Mouse (Mus musculus): ENCODE results near the gene Hcn3. TPM values are rescaled to one million over a fixed set of nuclear protein-coding genes. Genes with fewer than 3 reads are reported as not detected.
A peak's percentile ranks its signal among the peaks of the same experiment; 100 is the strongest.

Hcn3 gene
- total and polyA plus RNA-seq, 2 experiments from 2014 or later, result 0.15 to 1.1 TPM

- Histone ChIP-seq H3K36me3 (replicated peaks; ENCODE audit: control insufficient read depth, insufficient read depth, low read length) (no peaks in the 10 kb centered on the region), H3K4me1 (ENCODE audit: control insufficient read depth, insufficient read depth) (peaks cover 9% of the 10 kb centered on the region), H3K9ac (replicated peaks; ENCODE audit: low read depth, low read length) (no peak overlapping the region), H3K4me3 (ENCODE audit: low read depth, low read length) (no peak overlapping the region), H3K27me3 (ENCODE audit: control insufficient read depth, insufficient read depth, low read length) (no peaks in the 10 kb centered on the region), H3K9me3 (replicated peaks; ENCODE audit: control insufficient read depth, low read length) (no peaks in the 10 kb centered on the region), H3K27ac (ENCODE audit: low read depth) (no peak overlapping the region), H3K4me2 (ENCODE audit: low read depth, low read length) (no peak overlapping the region)
- TF ChIP-seq CTCF (IDR thresholded peaks at IDR 0.05; ENCODE audit: low read depth) (no peak), EP300 (IDR thresholded peaks at IDR 0.05; ENCODE audit: low read depth) (no peak)
- ATAC-seq (ENCODE audit: insufficient read depth, low read depth) (peak; percentile 63), DNase-seq (ENCODE audit: low spot score) (no peak)
- 57% methylated on average over 2 of the region's 2 CpGs for WGBS
Observed at GRCm38 (mm10) chr3:89123313-89123712, 36.7 kb downstream of the Hcn3 start.

GRCm38 (mm10) chr3:89115522-89115921 is 44.5 kb downstream of the Hcn3 start:
- Histone ChIP-seq H3K27me3 (ENCODE audit: control insufficient read depth, insufficient read depth, low read length) (no peaks in the 10 kb centered on the region), H3K9ac (replicated peaks; ENCODE audit: low read depth, low read length) (no peak overlapping the region), H3K4me2 (ENCODE audit: low read depth, low read length) (no peak overlapping the region), H3K4me3 (ENCODE audit: low read depth, low read length) (no peak overlapping the region), H3K4me1 (ENCODE audit: control insufficient read depth, insufficient read depth) (no peaks in the 10 kb centered on the region), H3K36me3 (replicated peaks; ENCODE audit: control insufficient read depth, insufficient read depth, low read length) (no peaks in the 10 kb centered on the region), H3K9me3 (replicated peaks; ENCODE audit: control insufficient read depth, low read length) (no peaks in the 10 kb centered on the region), H3K27ac (ENCODE audit: low read depth) (no peak overlapping the region)
- no peak for TF ChIP-seq EP300 (IDR thresholded peaks at IDR 0.05; ENCODE audit: low read depth)
- peak; percentile 51 for TF ChIP-seq CTCF (IDR thresholded peaks at IDR 0.05; ENCODE audit: low read depth)
- 6% methylated on average over 2 of the region's 2 CpGs for WGBS
- ATAC-seq (ENCODE audit: insufficient read depth, low read depth) (no peak), DNase-seq (ENCODE audit: low spot score) (no peak)

GRCm38 (mm10) chr3:89113058-89113457 is 46.9 kb downstream of the Hcn3 start:
- Histone ChIP-seq H3K27me3 (ENCODE audit: control insufficient read depth, insufficient read depth, low read length) (no peaks in the 10 kb centered on the region), H3K9me3 (replicated peaks; ENCODE audit: control insufficient read depth, low read length) (no peaks in the 10 kb centered on the region), H3K9ac (replicated peaks; ENCODE audit: low read depth, low read length) (no peak overlapping the region), H3K27ac (ENCODE audit: low read depth) (no peak overlapping the region), H3K4me1 (ENCODE audit: control insufficient read depth, insufficient read depth) (no peaks in the 10 kb centered on the region), H3K36me3 (replicated peaks; ENCODE audit: control insufficient read depth, insufficient read depth, low read length) (no peaks in the 10 kb centered on the region), H3K4me3 (ENCODE audit: low read depth, low read length) (no peak overlapping the region), H3K4me2 (ENCODE audit: low read depth, low read length) (no peak overlapping the region)
- DNase-seq (ENCODE audit: low spot score), result no peak
- no peak for TF ChIP-seq EP300 (IDR thresholded peaks at IDR 0.05; ENCODE audit: low read depth)
- TF ChIP-seq CTCF (IDR thresholded peaks at IDR 0.05; ENCODE audit: low read depth), result no peak
- 78% methylated on average over 4 of the region's 4 CpGs for WGBS
- ATAC-seq (ENCODE audit: insufficient read depth, low read depth), result no peak

- ATAC-seq (ENCODE audit: insufficient read depth, low read depth), result no peak
- 60% methylated on average over 1 of the region's 1 CpGs for WGBS
Observed at GRCm38 (mm10) chr3:89108146-89108545, 51.9 kb downstream of the Hcn3 start.

GRCm38 (mm10) chr3:89107545-89107944 is 52.5 kb downstream of the Hcn3 start:
- Histone ChIP-seq H3K4me3 (ENCODE audit: low read depth, low read length) (no peak overlapping the region), H3K9ac (replicated peaks; ENCODE audit: low read depth, low read length) (no peak overlapping the region), H3K4me1 (ENCODE audit: control insufficient read depth, insufficient read depth) (no peaks in the 10 kb centered on the region), H3K36me3 (replicated peaks; ENCODE audit: control insufficient read depth, insufficient read depth, low read length) (no peaks in the 10 kb centered on the region), H3K9me3 (replicated peaks; ENCODE audit: control insufficient read depth, low read length) (no peaks in the 10 kb centered on the region), H3K27ac (ENCODE audit: low read depth) (no peak overlapping the region), H3K27me3 (ENCODE audit: control insufficient read depth, insufficient read depth, low read length) (no peaks in the 10 kb centered on the region), H3K4me2 (ENCODE audit: low read depth, low read length) (no peak overlapping the region)
- TF ChIP-seq CTCF (IDR thresholded peaks at IDR 0.05; ENCODE audit: low read depth) (no peak), EP300 (IDR thresholded peaks at IDR 0.05; ENCODE audit: low read depth) (no peak)
- DNase-seq (ENCODE audit: low spot score) (no peak), ATAC-seq (ENCODE audit: insufficient read depth, low read depth) (no peak)
- whole genome bisulfite sequencing, result 53% methylated on average over 3 of the region's 3 CpGs

More at GRCm38 (mm10) chr3:89108146-89108545, 51.9 kb downstream of the Hcn3 start:
- Histone ChIP-seq H3K4me2 (ENCODE audit: low read depth, low read length) (no peak overlapping the region), H3K9me3 (replicated peaks; ENCODE audit: control insufficient read depth, low read length) (no peaks in the 10 kb centered on the region), H3K27ac (ENCODE audit: low read depth) (no peak overlapping the region), H3K27me3 (ENCODE audit: control insufficient read depth, insufficient read depth, low read length) (no peaks in the 10 kb centered on the region), H3K9ac (replicated peaks; ENCODE audit: low read depth, low read length) (no peak overlapping the region), H3K4me1 (ENCODE audit: control insufficient read depth, insufficient read depth) (no peaks in the 10 kb centered on the region), H3K4me3 (ENCODE audit: low read depth, low read length) (no peak overlapping the region), H3K36me3 (replicated peaks; ENCODE audit: control insufficient read depth, insufficient read depth, low read length) (no peaks in the 10 kb centered on the region)
- DNase-seq (ENCODE audit: low spot score), result no peak
- TF ChIP-seq EP300 (IDR thresholded peaks at IDR 0.05; ENCODE audit: low read depth) (no peak), CTCF (IDR thresholded peaks at IDR 0.05; ENCODE audit: low read depth) (no peak)

- H3K9me3 ChIP-seq (replicated peaks; ENCODE audit: control insufficient read depth, low read length), result no peaks in the 10 kb centered on the region
- no peaks in the 10 kb centered on the region for H3K4me1 ChIP-seq (ENCODE audit: control insufficient read depth, insufficient read depth)
- no peak overlapping the region for H3K4me2 ChIP-seq (ENCODE audit: low read depth, low read length)
- no peaks in the 10 kb centered on the region for H3K36me3 ChIP-seq (replicated peaks; ENCODE audit: control insufficient read depth, insufficient read depth, low read length)
- ATAC-seq (ENCODE audit: insufficient read depth, low read depth), result no peak
- H3K9ac ChIP-seq (replicated peaks; ENCODE audit: low read depth, low read length), result no peak overlapping the region
- H3K4me3 ChIP-seq (ENCODE audit: low read depth, low read length), result no peak overlapping the region
- no peak for DNase-seq (ENCODE audit: low spot score)
- TF ChIP-seq CTCF (IDR thresholded peaks at IDR 0.05; ENCODE audit: low read depth), result no peak
- no peak for TF ChIP-seq EP300 (IDR thresholded peaks at IDR 0.05; ENCODE audit: low read depth)
- no peaks in the 10 kb centered on the region for H3K27me3 ChIP-seq (ENCODE audit: control insufficient read depth, insufficient read depth, low read length)
- no peak overlapping the region for H3K27ac ChIP-seq (ENCODE audit: low read depth)
Observed at GRCm38 (mm10) chr3:89106881-89107280, 53.1 kb downstream of the Hcn3 start.

All from heart, postnatal 0 days (tissue).